Mouse (Mus musculus): ENCODE data around the gene Kcnma1. TPM values are rescaled to one million over a fixed set of nuclear protein-coding genes. Genes with fewer than 3 reads are reported as not detected.
A peak's percentile ranks its signal among the peaks of the same experiment; 100 is the strongest.

Gene Kcnma1
- 10 to 100 TPM; 54.5 to 65.3 (median 57.1) TPM for total RNA-seq (2022)

DNA sequence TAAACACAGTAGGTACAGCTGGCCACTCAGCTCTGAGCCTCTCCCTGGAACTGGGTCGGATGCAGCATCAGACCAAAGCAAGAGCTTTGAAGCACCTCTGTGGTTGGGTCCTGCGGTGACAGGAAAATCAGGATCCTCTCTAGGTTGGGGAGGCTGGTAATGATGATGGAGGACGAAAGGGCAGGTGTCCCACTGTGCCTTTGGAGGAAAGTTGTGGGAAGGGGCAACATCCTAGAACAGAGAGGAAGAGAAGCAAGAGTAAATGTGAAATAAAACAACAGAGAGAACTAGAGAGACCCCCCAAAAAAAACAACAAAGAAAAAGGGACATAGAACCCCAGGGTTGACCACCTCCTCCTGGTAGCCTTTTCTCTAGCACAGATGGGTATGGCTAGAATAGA, at the start of gene Kcnma1:
Gene Kcnma1 (minus strand): TSS at position 101 of the 400 bp plus-strand sequence.
- no peak for DNase-seq (ENCODE audit: low spot score in 2 of 2)

- DNase-seq (ENCODE audit: low spot score in 2 of 2), result no peak
Observed at GRCm38 (mm10) chr14:24059747-24060146, 45.5 kb upstream of the Kcnma1 start.

GRCm38 (mm10) chr14:24059287-24059686, 45.0 kb upstream of the Kcnma1 start:
- DNase-seq (ENCODE audit: low spot score in 2 of 2), result no peak

DNA sequence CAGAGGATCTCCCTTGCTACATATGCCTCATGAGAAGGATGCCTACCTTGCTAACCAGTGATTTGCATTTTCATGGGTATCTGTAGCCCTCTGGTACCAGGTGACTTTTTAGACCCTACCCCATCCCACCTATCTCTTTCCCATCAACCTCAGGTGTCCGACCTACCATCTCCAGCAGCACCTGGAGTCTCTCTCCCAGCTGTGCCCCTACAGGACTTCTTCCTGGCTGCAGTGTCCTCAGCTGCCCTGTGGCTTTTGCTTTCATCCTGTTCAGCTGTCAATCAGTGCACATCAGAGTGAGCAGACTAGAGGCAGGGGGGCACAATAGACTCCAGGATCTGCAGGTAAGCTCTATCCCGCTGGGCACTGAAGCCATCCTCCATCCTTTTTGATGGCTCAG, 37.5 kb upstream of the Kcnma1 start:
- DNase-seq (ENCODE audit: low spot score in 2 of 2), result no peak

DNA sequence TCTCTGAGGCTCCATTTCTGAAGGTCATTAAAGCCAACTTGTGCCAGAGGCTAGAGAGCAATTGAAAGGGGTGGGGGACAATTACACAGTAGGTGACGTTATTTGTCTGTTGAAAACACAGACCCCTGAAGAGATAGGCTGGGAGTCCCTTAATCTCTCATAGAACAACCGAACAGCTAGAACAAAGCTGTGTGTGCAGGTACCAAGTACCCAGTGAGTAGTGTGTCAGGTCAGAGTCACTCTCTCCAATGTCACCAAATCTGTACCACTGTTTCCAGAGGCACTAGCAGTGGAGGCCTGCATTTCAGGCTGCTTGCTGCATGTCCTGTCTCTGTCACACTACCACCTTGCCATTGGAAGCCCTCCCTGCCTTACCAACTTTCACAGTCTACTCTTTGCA, 22.3 kb upstream of the Kcnma1 start:
- DNase-seq (ENCODE audit: low spot score in 2 of 2), result no peak

- DNase-seq (ENCODE audit: low spot score in 2 of 2), result no peak
Observed at GRCm38 (mm10) chr14:24036208-24036535, 21.9 kb upstream of the Kcnma1 start.

- peak; percentile 35 to 51 for DNase-seq (ENCODE audit: low spot score in 2 of 2)
Observed at GRCm38 (mm10) chr14:24035486-24036207, 21.4 kb upstream of the Kcnma1 start.

- DNase-seq (ENCODE audit: low spot score in 2 of 2), result no peak
Observed at GRCm38 (mm10) chr14:24032876-24033389, 18.6 kb upstream of the Kcnma1 start.

- no peak for DNase-seq (ENCODE audit: low spot score in 2 of 2)
Observed at GRCm38 (mm10) chr14:24032201-24032600, 17.9 kb upstream of the Kcnma1 start.

DNA sequence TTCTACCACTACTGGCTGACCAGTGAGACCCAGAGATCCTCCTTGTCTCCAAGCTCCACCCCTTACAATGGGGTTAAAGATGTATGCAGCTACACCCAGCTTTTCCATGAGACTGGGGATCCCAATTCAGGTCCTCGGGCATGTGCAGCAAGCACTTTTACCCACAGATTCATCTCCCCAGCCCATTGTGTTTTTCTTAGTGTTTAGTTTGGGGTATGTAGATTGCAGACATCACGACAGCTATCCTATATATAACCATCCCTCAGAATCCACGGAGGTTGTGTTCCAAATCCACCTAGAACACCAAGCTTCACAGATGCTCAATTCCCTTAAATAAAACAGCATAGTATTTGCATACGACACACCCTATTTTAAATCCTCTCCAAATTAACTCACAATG, 6.4 kb upstream of the Kcnma1 start:
- DNase-seq (ENCODE audit: low spot score in 2 of 2), result no peak

DNA sequence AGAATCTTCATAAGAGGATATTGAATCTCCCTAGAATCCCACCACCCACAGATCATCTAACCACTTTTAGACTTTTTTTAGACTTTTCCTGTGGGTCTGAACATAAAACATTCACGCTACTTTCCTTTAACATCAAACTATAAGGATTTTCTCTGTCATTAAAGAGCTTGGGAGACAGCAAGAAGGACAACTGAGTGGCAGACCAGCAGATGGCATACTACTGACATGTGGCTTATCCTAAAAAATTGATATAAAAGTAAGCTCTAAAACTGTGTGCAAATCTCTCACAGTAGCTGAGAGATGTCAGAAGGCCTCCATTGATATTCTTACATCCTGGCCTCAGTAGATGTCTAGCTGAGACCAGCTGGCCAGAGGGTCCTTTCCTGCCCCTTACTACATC, 4.3 kb downstream of the Kcnma1 start:
- DNase-seq (ENCODE audit: low spot score in 2 of 2), result no peak

DNA sequence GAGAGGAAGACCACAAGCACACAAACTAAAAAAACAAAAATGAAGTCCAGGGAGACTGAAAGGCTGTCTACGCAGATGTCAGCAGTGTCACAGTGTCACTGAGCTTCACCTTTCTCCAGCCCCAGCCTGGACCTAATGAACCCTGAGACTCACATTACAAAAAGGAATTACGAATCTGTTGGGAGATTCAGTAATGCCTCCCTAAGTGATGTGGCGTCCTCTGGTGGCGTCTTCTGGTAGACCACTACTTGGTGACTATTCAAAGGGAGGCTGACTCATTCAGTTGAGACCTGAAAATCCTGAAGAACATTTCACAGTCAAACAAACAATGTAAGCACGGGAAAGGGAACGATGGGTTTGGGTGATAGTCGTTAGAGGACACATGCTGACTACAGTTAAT, 6.0 kb downstream of the Kcnma1 start:
- peak; percentile 66 to 71 for DNase-seq (ENCODE audit: low spot score in 2 of 2)

GRCm38 (mm10) chr14:24006276-24006675, 8.0 kb downstream of the Kcnma1 start:
- DNase-seq (ENCODE audit: low spot score in 2 of 2), result no peak

DNA sequence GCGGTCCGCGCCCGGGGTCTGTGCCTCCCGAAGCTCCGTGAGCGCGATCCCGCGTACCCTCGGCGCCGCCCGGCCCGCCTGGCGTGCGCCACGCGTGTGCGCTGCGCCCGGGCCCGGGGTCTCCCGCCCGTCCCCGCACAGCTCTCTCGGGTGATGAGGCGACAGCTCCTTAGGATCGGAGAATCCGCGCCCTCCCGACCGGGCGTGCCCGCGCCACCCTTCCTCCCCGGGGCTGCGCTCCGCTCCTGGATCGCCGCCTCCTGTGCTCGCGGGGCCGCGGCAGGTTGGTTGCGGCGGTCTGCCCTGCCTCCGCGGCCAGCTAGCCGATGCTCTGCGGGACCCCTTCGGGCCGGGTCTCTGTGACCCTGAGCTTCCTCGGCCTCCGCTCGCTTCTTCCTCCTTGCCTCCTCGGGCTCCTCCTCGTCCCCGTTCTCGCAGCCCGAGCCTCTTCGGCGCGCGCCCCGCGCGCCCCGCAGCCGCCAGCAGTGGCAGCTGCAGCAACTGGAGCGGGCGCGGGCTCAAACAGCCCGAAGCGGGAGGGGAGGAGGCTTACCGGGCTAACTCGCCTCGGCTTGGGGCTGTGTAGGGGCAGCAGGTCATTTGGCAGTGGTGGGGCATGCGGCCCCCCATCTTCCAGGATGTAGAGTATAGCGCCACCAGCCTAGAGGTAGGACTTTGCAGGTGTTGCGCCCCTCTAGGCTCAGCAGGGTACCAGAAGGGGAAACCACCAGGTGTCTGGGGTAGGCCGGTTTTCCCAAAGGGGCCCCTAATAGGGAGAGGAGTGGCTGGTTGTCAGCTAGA, 9.6 kb downstream of the Kcnma1 start:
- DNase-seq (ENCODE audit: low spot score in 2 of 2), result peak; percentile 40 to 41

- peak; percentile 54 to 59 for DNase-seq (ENCODE audit: low spot score in 2 of 2)
Observed at GRCm38 (mm10) chr14:24003450-24004381, 10.6 kb downstream of the Kcnma1 start.

GRCm38 (mm10) chr14:24002647-24003046, 11.6 kb downstream of the Kcnma1 start:
- no peak for DNase-seq (ENCODE audit: low spot score in 2 of 2)

GRCm38 (mm10) chr14:23997912-23998311, 16.4 kb downstream of the Kcnma1 start:
- no peak for DNase-seq (ENCODE audit: low spot score in 2 of 2)

DNA sequence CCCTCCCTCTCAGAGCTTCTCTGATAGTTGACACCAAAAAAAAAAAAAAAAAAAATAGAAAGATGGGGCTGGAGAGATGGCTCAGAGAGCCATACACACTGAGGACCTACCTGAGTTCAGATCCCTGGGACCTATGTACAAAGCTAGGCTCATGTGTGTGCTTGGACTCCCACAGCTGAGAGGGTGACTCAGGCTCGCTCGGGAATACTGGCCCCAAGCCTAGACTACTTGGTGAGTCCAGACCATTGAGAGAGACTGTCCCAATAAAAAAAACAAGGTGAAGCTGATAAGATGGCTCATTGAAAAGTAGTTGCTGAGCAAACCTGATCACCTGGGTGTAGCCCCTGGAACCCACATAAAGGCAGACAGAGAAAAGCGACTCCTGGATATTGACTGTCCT, 18.5 kb downstream of the Kcnma1 start:
- DNase-seq (ENCODE audit: low spot score in 2 of 2), result no peak

- peak in 1 of 2 experiments; percentile 42 for DNase-seq (ENCODE audit: low spot score in 2 of 2)
Observed at GRCm38 (mm10) chr14:23990871-23991270, 23.4 kb downstream of the Kcnma1 start.

DNA sequence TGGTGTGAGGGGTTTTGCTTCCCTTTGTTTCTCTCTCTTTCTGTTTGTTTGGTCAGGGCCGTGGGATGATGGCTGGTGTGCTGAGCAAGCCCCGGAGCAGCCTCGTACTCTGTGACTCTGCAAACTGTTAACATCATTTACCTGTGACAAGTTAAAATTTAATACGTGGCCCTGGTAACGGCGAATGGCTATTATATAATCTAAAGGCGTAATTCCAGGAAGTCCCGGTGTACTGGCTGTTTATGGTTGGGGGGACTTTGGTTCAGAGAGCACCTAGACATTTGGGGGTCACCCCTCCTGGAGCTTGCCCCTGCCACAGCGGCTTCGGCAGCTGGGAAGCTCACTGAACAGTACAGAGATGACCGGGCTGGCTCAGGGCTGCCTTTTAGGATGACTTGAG, 24.6 kb downstream of the Kcnma1 start:
- no peak for DNase-seq (ENCODE audit: low spot score in 2 of 2)

DNA sequence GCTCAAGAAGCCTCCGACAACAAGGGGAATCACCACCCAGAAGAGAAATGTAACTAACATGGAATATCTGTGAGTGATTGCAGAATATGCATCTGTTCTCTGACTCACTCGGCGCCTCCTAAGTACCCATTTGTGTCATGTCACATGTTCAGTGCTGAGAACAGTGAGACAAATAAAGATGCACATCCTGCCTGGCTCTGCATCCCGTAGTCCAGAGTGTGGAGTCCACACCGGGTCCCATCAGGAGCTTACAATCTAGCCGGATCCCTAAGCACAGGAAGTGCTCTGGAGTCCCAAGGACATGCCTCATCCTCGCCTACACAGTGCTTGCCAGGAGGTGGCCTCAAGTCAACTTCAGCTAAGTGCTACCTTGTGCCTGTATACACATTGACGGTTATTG, 32.1 kb downstream of the Kcnma1 start:
- no peak for DNase-seq (ENCODE audit: low spot score in 2 of 2)

DNA sequence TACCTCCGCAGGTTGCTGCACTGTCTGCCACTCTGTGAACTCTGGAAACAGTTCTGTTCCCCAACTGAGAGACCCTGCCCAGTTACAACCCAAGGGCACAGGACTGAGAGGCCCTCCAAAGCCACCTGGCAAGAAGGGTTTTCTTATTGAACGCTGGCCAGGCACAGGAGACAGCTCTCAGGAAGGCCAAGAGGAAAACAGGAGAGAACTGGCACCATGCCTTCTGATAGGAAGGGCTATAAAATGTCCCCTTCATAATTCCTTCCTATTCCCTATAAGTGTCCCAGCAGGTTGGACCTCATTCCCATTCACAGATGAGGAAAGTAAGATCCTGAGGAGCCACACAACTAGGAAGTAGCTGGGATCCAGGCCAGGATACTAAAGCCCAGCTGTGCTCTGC, 39.6 kb downstream of the Kcnma1 start:
- DNase-seq (ENCODE audit: low spot score in 2 of 2), result no peak
